Mouse (Mus musculus) MEL (cell line): ENCODE data around the gene Il2ra.

Experiments used
- CHD1 ChIP-seq: IDR thresholded peaks from 2 replicates; pipeline ENCODE4 v1.6.1; 2012; ENCODE audit warnings: low read depth, mild to moderate bottlenecking, inconsistent platforms, low read length, improper control_type of control experiment
- CHD2 ChIP-seq: IDR thresholded peaks from 2 replicates; pipeline ENCODE4 v1.6.1; 2011; ENCODE audit warnings: low read length, improper control_type of control experiment
- CTCF ChIP-seq, 3 experiments: IDR thresholded peaks in 2 of 3; conservative IDR thresholded peaks in 1 of 3; 2 replicates each; pipeline ENCODE4 v1.5.1; 2011 to 2012; ENCODE audit warnings: low read length in 3 of 3, low read depth in 2 of 3, mild to moderate bottlenecking in 2 of 3, improper control_type of control experiment in 1 of 3, inconsistent platforms in 1 of 3, mixed read lengths in 1 of 3, moderate library complexity in 1 of 3; ENCODE audit not compliant: control insufficient read depth in 1 of 3, insufficient read depth in 1 of 3, poor library complexity in 1 of 3, severe bottlenecking in 1 of 3
- EP300 ChIP-seq, 2 experiments: IDR thresholded peaks; 2 replicates each; pipeline ENCODE4 v1.6.1; 2011; ENCODE audit warnings: improper control_type of control experiment in 2 of 2, low read length in 2 of 2, low read depth in 1 of 2, mild to moderate bottlenecking in 1 of 2
- ETS1 ChIP-seq: IDR thresholded peaks from 2 replicates; pipeline ENCODE4 v1.6.1; 2012; ENCODE audit warnings: low read depth, mild to moderate bottlenecking, inconsistent platforms, low read length, improper control_type of control experiment, moderate library complexity
- GABPA ChIP-seq: IDR thresholded peaks from 2 replicates; pipeline ENCODE4 v1.6.1; 2012; ENCODE audit warnings: low read depth, mild to moderate bottlenecking, inconsistent platforms, low read length, improper control_type of control experiment, moderate library complexity
- HCFC1 ChIP-seq: IDR thresholded peaks from 2 replicates; pipeline ENCODE4 v1.6.1; 2012; ENCODE audit warnings: low read depth, mild to moderate bottlenecking, inconsistent platforms, low read length, improper control_type of control experiment, moderate library complexity
- JUND ChIP-seq: IDR thresholded peaks from 2 replicates; pipeline ENCODE4 v1.6.1; 2011; ENCODE audit warnings: low read depth, mild to moderate bottlenecking, improper control_type of control experiment, low read length
- MAX ChIP-seq: IDR thresholded peaks from 2 replicates; pipeline ENCODE4 v1.6.1; 2011; ENCODE audit warnings: low read length, improper control_type of control experiment
- POLR2A ChIP-seq, 2 experiments: IDR thresholded peaks; 2 replicates each; pipeline ENCODE4 v1.6.1; 2011 to 2012; ENCODE audit warnings: low read length in 2 of 2, mild to moderate bottlenecking in 2 of 2, control low read depth in 1 of 2, improper control_type of control experiment in 1 of 2, low read depth in 1 of 2, moderate library complexity in 1 of 2; ENCODE audit not compliant: control insufficient read depth in 1 of 2, insufficient read depth in 1 of 2, poor library complexity in 1 of 2
- POLR2AphosphoS2 ChIP-seq: IDR thresholded peaks from 2 replicates; pipeline ENCODE4 v1.6.1; 2011; ENCODE audit warnings: low read length, improper control_type of control experiment
- POLR2AphosphoS5 ChIP-seq: IDR thresholded peaks from 2 replicates; pipeline ENCODE4 v1.6.1; 2012; ENCODE audit warnings: low read depth, borderline replicate concordance, mild to moderate bottlenecking, inconsistent platforms, low read length, moderate library complexity, mixed read lengths
- ZC3H11A ChIP-seq: IDR thresholded peaks from 2 replicates; pipeline ENCODE4 v1.6.1; 2012; ENCODE audit warnings: low read depth, mild to moderate bottlenecking, inconsistent platforms, low read length, improper control_type of control experiment

GRCm38 (mm10) chr2:11645297-11645696, 2.7 kb downstream of the Il2ra start:
- TF ChIP-seq JUND (no peak), POLR2AphosphoS2 (no peak), ZC3H11A (no peak), POLR2AphosphoS5 (no peak), CHD1 (no peak), POLR2A (IDR thresholded peaks at IDR 0.05; ENCODE audit: control insufficient read depth in 1 of 2, insufficient read depth in 1 of 2, low read depth in 1 of 2, low read length in 2 of 2, poor library complexity in 1 of 2) (no peak), MAX (no peak), CTCF (IDR thresholded peaks at IDR 0.05 in 2 of 3, conservative IDR thresholded peaks at IDR 0.05 in 1 of 3; ENCODE audit: control insufficient read depth in 1 of 3, insufficient read depth in 1 of 3, low read depth in 2 of 3, low read length in 3 of 3, poor library complexity in 1 of 3, severe bottlenecking in 1 of 3) (no peak), GABPA (no peak), HCFC1 (no peak), CHD2 (no peak), EP300 (IDR thresholded peaks at IDR 0.05; ENCODE audit: low read depth in 1 of 2, low read length in 2 of 2) (no peak), ETS1 (no peak)
